Mouse (Mus musculus) brain, embryonic 14.5 days (tissue): ENCODE results near the gene Slc39a3.

Source experiments
- CTCF ChIP-seq: fragments of 200-500 bp; IDR thresholded peaks from 2 replicates; pipeline ENCODE4 v1.5.1; 2012; ENCODE audit warnings: inconsistent platforms, mild to moderate bottlenecking, moderate library complexity, borderline replicate concordance; ENCODE audit not compliant: insufficient read depth, insufficient read length; ENCODE audit errors: extremely low read depth
- POLR2A ChIP-seq: fragments of 200-500 bp; IDR thresholded peaks from 2 replicates; pipeline ENCODE4 v1.6.1; 2012; ENCODE audit warnings: mild to moderate bottlenecking, inconsistent platforms, borderline replicate concordance; ENCODE audit not compliant: poor library complexity, insufficient read depth, insufficient read length, severe bottlenecking; ENCODE audit errors: extremely low read depth

DNA sequence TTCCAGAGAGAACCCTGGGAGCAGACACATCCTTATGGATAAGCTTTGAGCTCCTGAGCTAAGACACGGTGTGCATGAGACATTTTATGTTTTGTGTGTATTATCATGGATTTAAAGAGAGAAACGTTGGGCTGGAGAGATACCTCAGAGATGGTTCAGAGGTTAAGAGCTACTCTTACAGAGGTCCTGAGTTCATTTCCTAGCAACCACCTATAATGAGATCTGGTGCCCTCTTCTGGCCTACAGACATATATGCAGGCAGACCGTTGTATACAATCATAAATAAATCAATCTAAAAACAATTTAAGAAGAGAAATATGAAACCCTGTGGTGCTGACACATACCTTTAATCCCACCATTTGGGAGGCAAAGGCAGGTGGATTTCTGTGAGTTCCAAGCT, 46.2 kb downstream of the Slc39a3 start:
- peak; percentile 8; the same call in 1 of the 2 replicates for TF ChIP-seq CTCF
- TF ChIP-seq POLR2A: no peak
